Mouse (Mus musculus) limb, embryonic 14.5 days (tissue): Measurements from ENCODE around the gene Crip2. TPM values are rescaled to one million over a fixed set of nuclear protein-coding genes. Genes with fewer than 3 reads are reported as not detected.

Experiments used
- ATAC-seq: fragments of 200-750 bp; cut with Nextera tagmentation; 2 replicates; pipeline ENCODE4 v1.8.0; 2017; ENCODE audit warnings: low read depth, moderate number of reproducible peaks, moderate TSS enrichment; ENCODE audit not compliant: low FRiP score
- DNase-seq: peaks from one replicate; pipeline ENCODE4 v3.0.0-alpha.2; 2015; ENCODE audit warnings: low spot score
- H3K27ac ChIP-seq: fragments of 300-500 bp; sonication (generic); replicated peaks from 2 replicates; pipeline ENCODE4 v1.5.1; 2014; ENCODE audit warnings: low read depth, mild to moderate bottlenecking, low read length, moderate library complexity, mixed read lengths
- H3K27me3 ChIP-seq: fragments of 300-500 bp; sonication (generic); 2 replicates; pipeline ENCODE4 v1.6.1; 2014; ENCODE audit warnings: low read length, mixed read lengths; ENCODE audit not compliant: control insufficient read depth, insufficient read depth
- H3K36me3 ChIP-seq: fragments of 300-500 bp; sonication (generic); 2 replicates; pipeline ENCODE4 v1.6.1; 2014; ENCODE audit warnings: mild to moderate bottlenecking, low read length, moderate library complexity, mixed read lengths; ENCODE audit not compliant: control insufficient read depth, insufficient read depth
- H3K4me1 ChIP-seq: fragments of 300-500 bp; sonication (generic); 2 replicates; pipeline ENCODE4 v1.6.1; 2014; ENCODE audit warnings: antibody characterized with exemption, low read length, mixed read lengths; ENCODE audit not compliant: control insufficient read depth, insufficient read depth
- H3K4me2 ChIP-seq: fragments of 300-500 bp; sonication (generic); replicated peaks from 2 replicates; pipeline ENCODE4 v1.6.1; 2014; ENCODE audit warnings: low read depth, mild to moderate bottlenecking, low read length, moderate library complexity; ENCODE audit not compliant: severe bottlenecking
- H3K4me3 ChIP-seq: fragments of 300-500 bp; sonication (generic); replicated peaks from 2 replicates; pipeline ENCODE4 v1.5.1; 2014; ENCODE audit warnings: low read length
- H3K9ac ChIP-seq: fragments of 300-500 bp; sonication (generic); 2 replicates; pipeline ENCODE4 v1.6.1; 2014; ENCODE audit warnings: mild to moderate bottlenecking, low read depth, low read length, moderate library complexity; ENCODE audit not compliant: severe bottlenecking
- H3K9me3 ChIP-seq: fragments of 300-500 bp; sonication (generic); 2 replicates; pipeline ENCODE4 v1.6.1; 2016; ENCODE audit warnings: low read length; ENCODE audit not compliant: control insufficient read depth
- POLR2A ChIP-seq: fragments of 200-500 bp; IDR thresholded peaks from 2 replicates; pipeline ENCODE4 v1.8.0; 2012; ENCODE audit warnings: inconsistent platforms, mild to moderate bottlenecking, moderate library complexity, borderline replicate concordance; ENCODE audit not compliant: insufficient read depth, insufficient read length; ENCODE audit errors: extremely low read depth
- WGBS: fragments of 180-500 bp; shearing (Covaris S2); extraction: QIAGEN DNeasy Blood & Tissue Kit; methylation state at CpG from one replicate; pipeline ENCODE4 v1.1.7; 2014; 5-methylcytosine and 5-hydroxymethylcytosine counted together
- polyA plus RNA-seq, 2 experiments: library from polyadenylated mRNA; depleted of rRNA in 1 of 2; stranded (reverse) in 1 of 2; unstranded in 1 of 2; fragments of >200 nt; fragmentation: Nextera tagmentation in 1 of 2; extraction: Ambion mirVana in 1 of 2; gene quantifications; 2 replicates each; pipeline versions ENCODE4 v1.2.1 to v1.2.3; 2012 to 2014

The Crip2 gene
- polyA plus RNA-seq, 2 experiments, result 91.4 to 99.1 TPM

GRCm38 (mm10) chr12:113106386-113106785, 33.6 kb upstream of the Crip2 start:
- TF ChIP-seq POLR2A, result no peak
- no peak for DNase-seq
- H3K36me3 ChIP-seq, result peaks cover 6% of the 10 kb centered on the region; the same call in 1 of the 2 replicates

GRCm38 (mm10) chr12:113107431-113108124, 32.5 kb upstream of the Crip2 start:
- Histone ChIP-seq H3K4me3 (no peak overlapping the region), H3K27me3 (no peaks in the 10 kb centered on the region), H3K9me3 (no peaks in the 10 kb centered on the region), H3K9ac (no peak overlapping the region), H3K4me2 (no peak overlapping the region), H3K27ac (no peak overlapping the region), H3K36me3 (peaks cover 14% of the 10 kb centered on the region), H3K4me1 (peaks cover 13% of the 10 kb centered on the region)
- no peak for TF ChIP-seq POLR2A
- WGBS, result 83% methylated on average over 4 of the region's 4 CpGs
- ATAC-seq (no peak), DNase-seq (no peak)

More at GRCm38 (mm10) chr12:113106386-113106785, 33.6 kb upstream of the Crip2 start:
- H3K27ac ChIP-seq, result no peak overlapping the region
- no peak overlapping the region for H3K9ac ChIP-seq
- no peak overlapping the region for H3K4me2 ChIP-seq
- no peak for ATAC-seq
- WGBS, result 67% methylated on average over 6 of the region's 6 CpGs
- H3K9me3 ChIP-seq, result no peaks in the 10 kb centered on the region
- no peaks in the 10 kb centered on the region for H3K27me3 ChIP-seq
- no peak overlapping the region for H3K4me3 ChIP-seq
- peaks cover 13% of the 10 kb centered on the region for H3K4me1 ChIP-seq

- TF ChIP-seq POLR2A, result no peak
- peaks cover 25% of the 10 kb centered on the region for H3K36me3 ChIP-seq
- no peak overlapping the region for H3K9ac ChIP-seq
- no peak for ATAC-seq
- H3K27ac ChIP-seq, result no peak overlapping the region
- WGBS, result 88% methylated on average over 17 of the region's 17 CpGs
- DNase-seq, result no peak
- H3K27me3 ChIP-seq, result no peaks in the 10 kb centered on the region
- no peaks in the 10 kb centered on the region for H3K9me3 ChIP-seq
- peaks cover 13% of the 10 kb centered on the region for H3K4me1 ChIP-seq
- H3K4me2 ChIP-seq, result no peak overlapping the region
- H3K4me3 ChIP-seq, result no peak overlapping the region
Observed at GRCm38 (mm10) chr12:113108528-113109283, 31.3 kb upstream of the Crip2 start.

- H3K27me3 ChIP-seq, result no peaks in the 10 kb centered on the region
- no peak overlapping the region for H3K9ac ChIP-seq
- no peak overlapping the region for H3K4me2 ChIP-seq
- ATAC-seq (no peak), DNase-seq (no peak)
- H3K4me1 ChIP-seq, result peaks cover 13% of the 10 kb centered on the region
- TF ChIP-seq POLR2A, result no peak
- peaks cover 36% of the 10 kb centered on the region for H3K36me3 ChIP-seq
- H3K27ac ChIP-seq, result no peak overlapping the region
- H3K9me3 ChIP-seq, result no peaks in the 10 kb centered on the region
- 79% methylated on average over 10 of the region's 10 CpGs for WGBS
- H3K4me3 ChIP-seq, result no peak overlapping the region
Observed at GRCm38 (mm10) chr12:113109801-113110200, 30.2 kb upstream of the Crip2 start.

- DNase-seq, result no peak
- Histone ChIP-seq H3K4me2 (no peak overlapping the region), H3K9me3 (no peaks in the 10 kb centered on the region), H3K4me3 (no peak overlapping the region), H3K4me1 (peaks cover 5% of the 10 kb centered on the region), H3K36me3 (peaks cover 68% of the 10 kb centered on the region), H3K27me3 (no peaks in the 10 kb centered on the region), H3K27ac (no peak overlapping the region), H3K9ac (no peak overlapping the region)
- WGBS, result 91% methylated on average over 4 of the region's 4 CpGs
- no peak for ATAC-seq
- TF ChIP-seq POLR2A, result no peak
Observed at GRCm38 (mm10) chr12:113114141-113114540, 25.9 kb upstream of the Crip2 start.
